Mouse (Mus musculus): ENCODE measurements at regions not wholly inside any gene's neighbourhood (a gene's known extent, or its start where the extent isn't known, plus 50 kb on each side); places are given as distances from the start of the nearest gene placed in this dataset.

DNA sequence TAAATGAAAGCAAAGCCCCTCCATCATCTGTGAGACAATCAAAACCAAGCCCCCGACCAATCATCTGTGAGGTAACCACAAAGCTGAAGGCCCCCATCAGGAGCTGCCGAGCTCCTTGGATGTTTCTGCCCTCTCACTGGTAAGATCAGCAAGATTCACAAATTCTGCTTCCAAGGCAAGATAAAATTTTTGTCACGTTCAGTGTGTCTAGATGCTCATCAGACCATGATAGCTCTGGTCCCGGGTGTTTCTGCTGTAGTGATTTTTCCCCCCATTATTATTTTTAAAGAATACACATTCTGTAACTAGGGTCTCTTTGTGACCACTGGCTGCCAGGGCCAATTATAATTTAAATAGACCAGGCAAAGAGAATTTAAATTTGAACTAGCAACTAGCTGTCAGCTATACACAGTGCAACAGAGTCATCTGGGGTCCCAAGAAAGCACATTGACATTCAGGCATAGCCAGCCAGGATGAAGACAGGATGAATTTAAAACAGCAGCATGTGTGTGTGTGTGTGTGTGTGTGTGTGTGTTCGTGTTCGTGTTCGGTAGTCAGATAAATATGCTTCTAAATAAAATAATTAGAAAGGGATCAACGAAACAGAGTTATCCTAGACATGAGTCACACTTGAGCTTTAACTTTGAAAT, 83.4 kb upstream of the Ankrd50 start:
- 92% methylated on average over 8 of the region's 8 CpGs for WGBS
- DNase-seq = no peak
- Histone ChIP-seq H3K36me3 (ENCODE audit: control insufficient read depth, insufficient read depth, low read length) (no peaks in the 10 kb centered on the region), H3K27me3 (ENCODE audit: control insufficient read depth, insufficient read depth, low read length) (no peaks in the 10 kb centered on the region), H3K4me1 (replicated peaks; ENCODE audit: control insufficient read depth, insufficient read depth, low read length) (peaks cover 2% of the 10 kb centered on the region; the same call in 1 of the 2 replicates), H3K4me3 (ENCODE audit: control insufficient read depth, insufficient read depth, low read length) (no peak overlapping the region), H3K27ac (ENCODE audit: control insufficient read depth, insufficient read depth, low read length) (no peak overlapping the region)
- TF ChIP-seq CTCF (IDR thresholded peaks at IDR 0.05; ENCODE audit: borderline replicate concordance, control insufficient read depth, extremely low read depth, insufficient read depth, low read length, poor library complexity) = no peak
- TF ChIP-seq POLR2A (IDR thresholded peaks at IDR 0.05; ENCODE audit: control insufficient read depth, extremely low read depth, insufficient read depth, low read length, poor library complexity) = no peak

DNA sequence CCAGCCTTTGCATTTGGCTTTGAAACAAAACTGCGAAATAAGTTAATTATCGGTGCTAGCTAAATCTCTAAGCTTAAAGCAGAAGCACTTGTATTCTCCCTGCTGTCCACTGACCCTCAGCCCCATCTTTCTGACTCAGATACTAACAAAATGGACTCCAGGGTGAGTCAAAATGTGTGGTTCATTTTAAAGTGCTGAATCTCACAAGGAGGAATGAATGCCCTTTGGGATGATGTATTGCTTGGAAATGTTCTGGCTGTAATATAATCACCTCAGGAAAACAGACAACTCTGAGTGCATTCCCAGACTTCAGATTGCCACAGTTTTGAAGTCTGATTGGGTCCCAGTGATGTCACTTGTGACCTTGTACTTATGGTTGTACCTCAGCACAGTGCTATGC, 81.9 kb upstream of the Ankrd50 start:
- no peak for DNase-seq
- 97% methylated on average over 2 of the region's 2 CpGs for WGBS
- Histone ChIP-seq H3K4me3 (ENCODE audit: control insufficient read depth, insufficient read depth, low read length) (no peak overlapping the region), H3K36me3 (ENCODE audit: control insufficient read depth, insufficient read depth, low read length) (no peaks in the 10 kb centered on the region), H3K27ac (ENCODE audit: control insufficient read depth, insufficient read depth, low read length) (no peak overlapping the region), H3K27me3 (ENCODE audit: control insufficient read depth, insufficient read depth, low read length) (no peaks in the 10 kb centered on the region), H3K4me1 (replicated peaks; ENCODE audit: control insufficient read depth, insufficient read depth, low read length) (peaks cover 3% of the 10 kb centered on the region)
- no peak for TF ChIP-seq CTCF (IDR thresholded peaks at IDR 0.05; ENCODE audit: borderline replicate concordance, control insufficient read depth, extremely low read depth, insufficient read depth, low read length, poor library complexity)
- no peak for TF ChIP-seq POLR2A (IDR thresholded peaks at IDR 0.05; ENCODE audit: control insufficient read depth, extremely low read depth, insufficient read depth, low read length, poor library complexity)

DNA sequence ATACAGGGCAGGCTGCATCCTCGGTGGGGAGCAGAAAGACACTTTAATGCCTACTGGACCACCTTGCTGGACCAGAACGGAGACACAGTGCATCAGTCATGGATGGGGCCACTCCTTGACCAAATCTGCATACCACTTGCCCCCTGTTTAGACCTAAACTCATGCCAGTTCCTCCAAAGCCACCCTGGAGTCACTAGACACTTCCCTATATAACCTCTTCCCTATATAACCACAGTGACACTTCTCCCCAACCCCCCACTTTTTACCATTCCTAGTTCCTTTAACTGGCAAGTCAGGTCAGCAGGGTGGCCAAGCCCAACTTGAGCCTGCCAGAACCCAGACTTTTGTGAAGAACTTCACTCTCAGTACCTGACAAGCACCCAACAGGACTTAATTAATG, 80.2 kb upstream of the Ankrd50 start:
- Histone ChIP-seq H3K27me3 (ENCODE audit: control insufficient read depth, insufficient read depth, low read length) (no peaks in the 10 kb centered on the region), H3K4me1 (replicated peaks; ENCODE audit: control insufficient read depth, insufficient read depth, low read length) (peaks cover 8% of the 10 kb centered on the region), H3K27ac (ENCODE audit: control insufficient read depth, insufficient read depth, low read length) (no peak overlapping the region), H3K36me3 (ENCODE audit: control insufficient read depth, insufficient read depth, low read length) (no peaks in the 10 kb centered on the region), H3K4me3 (ENCODE audit: control insufficient read depth, insufficient read depth, low read length) (no peak overlapping the region)
- no peak for DNase-seq
- WGBS = 75% methylated on average over 2 of the region's 2 CpGs
- TF ChIP-seq CTCF (IDR thresholded peaks at IDR 0.05; ENCODE audit: borderline replicate concordance, control insufficient read depth, extremely low read depth, insufficient read depth, low read length, poor library complexity) = no peak

DNA sequence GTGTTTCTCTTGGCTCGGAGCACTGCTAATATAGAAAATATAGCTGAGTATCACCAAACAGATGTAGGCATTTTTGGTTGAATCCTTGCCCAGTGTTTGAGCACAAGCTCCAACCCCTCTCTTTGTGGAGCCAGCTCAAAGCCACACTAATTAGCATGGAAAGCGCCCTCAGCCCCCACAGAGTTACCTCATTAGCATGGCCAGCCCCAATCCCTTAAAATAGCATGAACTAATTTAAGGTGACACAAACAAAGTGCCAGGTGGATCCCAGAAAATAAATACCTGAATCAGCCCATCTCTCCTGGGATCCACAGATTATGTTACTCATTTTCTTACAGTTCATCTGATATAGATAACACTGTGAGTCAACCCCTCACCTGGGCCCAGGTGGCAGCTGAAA, 79.7 kb upstream of the Ankrd50 start:
- Histone ChIP-seq H3K27ac (ENCODE audit: control insufficient read depth, insufficient read depth, low read length) (no peak overlapping the region), H3K4me3 (ENCODE audit: control insufficient read depth, insufficient read depth, low read length) (no peak overlapping the region), H3K36me3 (ENCODE audit: control insufficient read depth, insufficient read depth, low read length) (no peaks in the 10 kb centered on the region), H3K27me3 (ENCODE audit: control insufficient read depth, insufficient read depth, low read length) (no peaks in the 10 kb centered on the region), H3K4me1 (replicated peaks; ENCODE audit: control insufficient read depth, insufficient read depth, low read length) (peaks cover 8% of the 10 kb centered on the region)
- TF ChIP-seq CTCF (IDR thresholded peaks at IDR 0.05; ENCODE audit: borderline replicate concordance, control insufficient read depth, extremely low read depth, insufficient read depth, low read length, poor library complexity) = no peak
- no peak for TF ChIP-seq POLR2A (IDR thresholded peaks at IDR 0.05; ENCODE audit: control insufficient read depth, extremely low read depth, insufficient read depth, low read length, poor library complexity)
- DNase-seq = no peak
- 93% methylated on average over 2 of the region's 2 CpGs for WGBS

DNA sequence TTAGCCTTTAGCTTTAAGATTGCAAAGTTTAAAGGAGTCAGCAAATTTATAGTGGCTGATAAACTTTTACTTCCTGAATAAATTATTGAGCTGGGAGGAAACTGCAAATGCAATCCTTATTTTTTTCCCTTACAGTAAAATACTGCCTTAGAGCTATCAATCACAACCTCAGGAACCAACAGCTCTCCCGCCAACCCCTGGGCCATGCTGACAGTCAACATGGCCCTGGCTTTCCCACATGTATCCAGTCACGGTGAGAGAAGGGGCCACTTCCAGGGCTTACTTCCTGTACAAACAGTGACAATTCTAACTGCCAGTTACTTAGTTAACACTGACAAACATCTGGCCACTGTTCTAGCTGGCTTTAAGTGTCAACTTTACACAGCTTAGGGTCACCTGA, 76.5 kb upstream of the Ankrd50 start:
- DNase-seq = no peak
- no peak overlapping the region for H3K4me3 ChIP-seq (ENCODE audit: control insufficient read depth, insufficient read depth, low read length)
- H3K4me1 ChIP-seq (replicated peaks; ENCODE audit: control insufficient read depth, insufficient read depth, low read length) = peaks cover 5% of the 10 kb centered on the region
- no peak for TF ChIP-seq POLR2A (IDR thresholded peaks at IDR 0.05; ENCODE audit: control insufficient read depth, extremely low read depth, insufficient read depth, low read length, poor library complexity)
- no peak for TF ChIP-seq CTCF (IDR thresholded peaks at IDR 0.05; ENCODE audit: borderline replicate concordance, control insufficient read depth, extremely low read depth, insufficient read depth, low read length, poor library complexity)
- WGBS = 43% methylated on average over 2 of the region's 2 CpGs
- H3K27ac ChIP-seq (ENCODE audit: control insufficient read depth, insufficient read depth, low read length) = no peak overlapping the region
- H3K27me3 ChIP-seq (ENCODE audit: control insufficient read depth, insufficient read depth, low read length) = no peaks in the 10 kb centered on the region
- no peaks in the 10 kb centered on the region for H3K36me3 ChIP-seq (ENCODE audit: control insufficient read depth, insufficient read depth, low read length)

DNA sequence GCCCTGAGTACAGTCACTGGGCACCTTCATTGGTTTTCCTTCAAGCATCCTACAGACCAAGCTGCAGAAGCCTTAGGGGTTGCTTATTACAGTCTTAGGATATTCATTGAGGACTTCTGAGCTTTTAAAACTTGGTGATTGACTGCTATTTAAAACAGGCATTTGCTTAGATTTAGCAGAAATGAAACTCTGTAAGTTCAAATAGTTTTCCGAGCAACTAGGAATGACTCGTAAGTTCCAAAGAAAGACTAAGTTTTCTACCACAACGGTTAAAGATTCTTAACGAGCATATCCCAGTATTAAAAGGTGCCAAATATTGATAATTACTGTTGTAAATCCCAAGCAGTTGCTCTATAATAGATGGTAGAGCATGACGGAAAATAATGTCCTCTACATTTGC, 71.3 kb upstream of the Ankrd50 start:
- Histone ChIP-seq H3K36me3 (ENCODE audit: control insufficient read depth, insufficient read depth, low read length) (no peaks in the 10 kb centered on the region), H3K4me1 (replicated peaks; ENCODE audit: control insufficient read depth, insufficient read depth, low read length) (no peaks in the 10 kb centered on the region), H3K4me3 (ENCODE audit: control insufficient read depth, insufficient read depth, low read length) (no peak overlapping the region), H3K27me3 (ENCODE audit: control insufficient read depth, insufficient read depth, low read length) (no peaks in the 10 kb centered on the region), H3K27ac (ENCODE audit: control insufficient read depth, insufficient read depth, low read length) (no peak overlapping the region)
- 96% methylated on average over 5 of the region's 5 CpGs for WGBS
- no peak for DNase-seq
- TF ChIP-seq CTCF (IDR thresholded peaks at IDR 0.05; ENCODE audit: borderline replicate concordance, control insufficient read depth, extremely low read depth, insufficient read depth, low read length, poor library complexity) = no peak

DNA sequence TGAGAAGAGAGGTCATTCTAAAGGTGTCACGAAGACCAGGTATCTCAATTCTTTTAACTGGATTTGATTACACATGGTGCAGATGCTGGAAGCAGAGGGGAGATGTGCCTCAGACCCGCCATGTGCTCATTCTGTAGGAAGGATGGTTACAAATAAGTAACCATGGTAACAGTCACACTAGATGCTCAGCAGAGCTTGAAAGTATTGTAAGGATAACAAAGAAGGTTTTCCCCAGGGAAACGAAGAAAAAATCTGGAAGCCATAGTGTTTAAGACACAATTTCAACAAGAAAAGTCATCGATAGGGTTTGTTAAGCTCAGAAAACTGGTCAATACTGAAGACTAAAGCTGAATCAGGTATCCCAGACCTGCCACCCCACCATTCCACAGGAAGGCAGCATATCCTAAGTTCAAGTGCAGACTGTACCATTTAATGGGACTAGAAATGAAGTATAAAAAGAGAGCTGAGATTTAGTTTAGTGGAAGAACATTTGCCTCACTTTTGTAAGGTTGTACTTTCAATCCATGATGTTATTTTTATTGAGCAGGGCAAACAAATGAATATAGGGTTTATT, 68.9 kb upstream of the Ankrd50 start:
- H3K27me3 ChIP-seq (ENCODE audit: control insufficient read depth, insufficient read depth, low read length) = no peaks in the 10 kb centered on the region
- no peak overlapping the region for H3K4me3 ChIP-seq (ENCODE audit: control insufficient read depth, insufficient read depth, low read length)
- no peak for DNase-seq
- no peak overlapping the region for H3K27ac ChIP-seq (ENCODE audit: control insufficient read depth, insufficient read depth, low read length)
- WGBS = 94% methylated on average over 4 of the region's 4 CpGs
- H3K4me1 ChIP-seq (replicated peaks; ENCODE audit: control insufficient read depth, insufficient read depth, low read length) = no peaks in the 10 kb centered on the region
- no peaks in the 10 kb centered on the region for H3K36me3 ChIP-seq (ENCODE audit: control insufficient read depth, insufficient read depth, low read length)
- no peak for TF ChIP-seq CTCF (IDR thresholded peaks at IDR 0.05; ENCODE audit: borderline replicate concordance, control insufficient read depth, extremely low read depth, insufficient read depth, low read length, poor library complexity)
- TF ChIP-seq POLR2A (IDR thresholded peaks at IDR 0.05; ENCODE audit: control insufficient read depth, extremely low read depth, insufficient read depth, low read length, poor library complexity) = no peak

Measured in thymus, adult 2 months (tissue).